Mouse (Mus musculus): Measurements from ENCODE around the gene Auh.

Auh gene

GRCm38 (mm10) chr13:52802482-52802881 lies 127.0 kb downstream of the Auh start:
- no peak for DNase-seq (ENCODE audit: low read depth, low spot score)

GRCm38 (mm10) chr13:52800687-52801341 lies 128.7 kb downstream of the Auh start:
- DNase-seq (ENCODE audit: low read depth, low spot score): no peak

DNA sequence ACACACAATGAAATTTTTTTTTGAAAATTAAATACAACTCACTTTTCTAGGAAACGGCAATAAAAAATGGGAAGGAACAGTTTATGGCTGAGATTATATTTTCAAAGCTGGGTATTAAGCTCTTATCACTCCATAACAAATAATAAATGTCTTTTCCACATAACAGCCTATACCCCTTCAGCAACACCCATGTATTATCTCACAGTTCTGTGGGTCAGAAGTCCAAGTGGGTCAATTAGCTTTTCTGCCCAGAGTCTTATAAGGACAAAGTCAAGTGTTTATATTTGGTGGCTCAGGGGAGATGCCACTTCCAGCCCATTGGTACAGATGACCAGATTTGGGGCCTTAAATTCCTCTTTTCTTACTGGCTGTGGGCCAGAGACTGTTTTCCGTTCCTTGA lies 129.4 kb downstream of the Auh start:
- no peak for DNase-seq (ENCODE audit: low read depth, low spot score)

DNA sequence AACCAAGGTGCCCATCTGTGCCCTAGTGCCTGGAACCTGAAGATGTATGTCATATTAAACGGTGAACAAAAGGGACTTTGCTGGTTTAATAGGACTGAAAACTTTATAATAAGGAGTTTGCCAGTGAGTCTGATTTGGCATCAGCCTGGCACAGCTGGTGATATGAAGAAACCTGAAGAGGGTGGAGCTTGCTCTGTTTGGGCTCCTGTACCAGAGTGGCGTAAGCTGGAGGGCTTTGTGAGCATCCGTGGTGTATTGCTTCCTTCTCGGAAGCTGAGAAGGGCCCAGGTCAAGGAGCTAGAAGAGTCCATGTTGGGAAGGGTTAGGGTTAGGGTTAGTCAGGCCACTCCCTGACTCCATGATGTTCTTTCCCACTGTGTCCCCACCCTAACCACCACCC lies 135.2 kb downstream of the Auh start:
- no peak for DNase-seq (ENCODE audit: low read depth, low spot score)

DNA sequence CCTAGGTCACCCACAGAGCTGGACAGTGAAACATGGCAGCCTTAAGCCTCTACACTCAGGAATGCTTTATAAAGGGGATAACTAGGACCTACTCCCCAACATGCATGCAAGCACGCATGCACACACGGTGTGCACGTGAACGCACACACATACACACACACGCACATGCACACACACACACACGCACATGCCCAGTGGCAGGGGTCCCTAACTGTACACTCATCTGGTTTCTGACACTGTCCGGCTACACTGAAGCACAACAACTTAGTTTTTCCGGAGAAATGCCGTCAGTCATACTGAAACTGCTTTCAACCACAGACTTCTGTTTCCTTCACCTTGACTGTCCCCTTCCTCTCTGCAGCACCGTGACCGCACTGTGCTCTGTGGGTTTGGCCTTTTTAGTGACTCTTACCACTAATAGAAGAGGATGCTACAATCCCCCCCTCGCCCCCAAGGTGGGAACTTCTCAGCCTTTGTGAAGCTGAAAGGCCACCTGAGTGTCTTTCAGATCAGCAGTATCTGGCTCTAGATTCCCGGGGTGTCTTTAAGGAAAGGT lies 136.0 kb downstream of the Auh start:
- no peak for DNase-seq (ENCODE audit: low read depth, low spot score)

DNA sequence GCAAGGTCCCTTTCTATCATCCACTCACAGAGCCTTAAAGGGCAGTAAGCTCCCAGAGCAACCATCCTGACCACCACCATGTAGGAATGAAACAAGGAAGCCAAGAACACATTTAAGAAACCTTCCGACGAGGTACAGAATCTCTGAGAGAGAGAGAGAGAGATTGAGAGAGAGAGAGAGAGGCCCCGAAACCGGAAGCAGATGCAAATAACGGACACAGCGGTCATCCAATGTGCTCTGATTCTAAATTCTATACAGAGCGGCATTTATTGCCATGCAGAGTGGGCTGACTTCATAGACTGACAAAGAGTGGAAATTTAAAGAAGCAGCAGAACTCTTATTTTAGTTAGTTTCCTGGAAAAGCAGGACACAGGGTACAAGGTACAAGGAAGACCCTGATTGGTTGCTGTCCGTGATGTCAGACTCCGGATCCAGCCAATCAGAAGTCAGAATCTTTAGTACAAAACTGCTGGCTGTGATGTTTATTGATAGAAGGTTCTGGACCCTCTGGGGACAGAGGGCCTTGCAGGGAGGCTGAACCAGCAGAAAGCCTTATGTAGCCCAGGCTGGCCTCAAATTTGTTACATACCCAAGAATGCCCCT lies 137.1 kb downstream of the Auh start:
- no peak for DNase-seq (ENCODE audit: low read depth, low spot score)

- DNase-seq (ENCODE audit: low read depth, low spot score): no peak
These were observed 138.6 kb downstream of the Auh start for GRCm38 (mm10) chr13:52790894-52791293.
